Mouse (Mus musculus) right cerebral cortex, postnatal 25 days (tissue): ENCODE data around the gene Clcn6.
"Not testable (repeated sequence)": the region's sequence is repeated elsewhere in the genome, so short reads cannot be mapped to it uniquely, and the experiment has no call there.

Source experiments
- DNase-seq: peaks from one replicate; pipeline ENCODE4 v3.0.0; 2022

The Clcn6 gene

GRCm38 (mm10) chr4:148065702-148066400, 27.2 kb upstream of the Clcn6 start:
- no peak for DNase-seq

DNA sequence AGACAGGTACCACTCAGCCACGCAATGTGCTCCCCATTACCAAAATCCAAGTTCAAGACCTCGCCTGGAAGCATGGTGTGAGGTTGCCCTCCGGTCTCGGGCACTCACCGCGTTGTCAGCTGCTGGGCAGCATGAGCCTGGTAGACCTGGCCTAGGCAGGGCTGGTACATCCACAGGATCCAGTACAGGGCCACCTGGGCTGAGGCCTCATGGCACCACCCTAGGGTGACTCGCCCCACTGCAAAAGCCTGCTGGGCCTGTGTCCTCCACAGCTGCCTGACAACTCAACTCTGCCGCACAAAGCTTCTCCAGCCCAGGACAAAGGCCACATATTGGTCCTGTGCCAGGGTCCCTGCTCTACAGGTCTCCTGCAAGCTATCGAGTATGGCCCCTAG, 22.5 kb upstream of the Clcn6 start:
- no peak for DNase-seq

DNA sequence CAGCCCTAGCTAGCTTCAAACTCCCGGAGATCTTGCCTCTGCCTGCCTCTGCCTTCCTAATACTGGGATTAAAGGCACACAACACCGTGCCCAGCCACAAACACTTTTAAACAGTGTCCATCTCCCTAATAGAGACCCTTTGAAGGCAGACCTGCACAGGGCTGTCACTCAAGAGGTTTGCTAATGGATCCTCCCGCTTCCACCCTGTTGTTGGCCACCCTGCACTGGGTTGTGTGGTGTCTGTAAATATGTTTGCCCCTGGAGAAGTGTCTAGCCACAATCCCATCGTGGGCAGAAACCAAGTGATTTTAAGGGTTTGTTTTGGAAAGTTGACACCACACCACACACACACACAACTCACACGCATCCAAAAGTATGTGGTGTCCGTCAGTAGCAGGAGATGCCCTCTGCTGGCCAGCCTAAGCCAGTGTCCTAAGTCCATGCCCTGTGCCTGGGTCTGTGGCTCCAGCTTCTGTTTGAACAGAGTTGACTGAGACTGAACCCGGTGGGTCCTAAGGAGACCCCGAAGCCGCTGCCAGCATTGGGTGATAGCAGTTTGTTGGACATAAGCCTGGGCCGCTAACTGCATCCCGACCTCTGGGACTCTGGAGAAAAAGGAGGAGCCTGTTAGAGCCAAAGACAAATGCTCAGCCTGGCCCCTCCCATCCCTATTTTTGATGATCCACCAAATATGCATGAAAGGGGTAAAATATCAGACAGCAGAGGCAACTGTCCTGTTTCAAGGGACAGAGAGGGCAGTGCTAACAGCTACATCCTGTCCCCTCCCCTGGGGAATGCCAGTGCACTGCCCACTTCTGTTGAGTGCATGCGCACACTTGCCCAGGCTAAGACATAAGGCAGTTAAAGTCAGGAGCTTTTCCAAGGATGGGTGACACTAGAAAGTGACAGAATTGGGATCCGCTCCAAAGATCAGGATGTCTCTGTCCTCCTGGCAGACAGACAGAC, 21.8 kb upstream of the Clcn6 start:
- DNase-seq = no peak

GRCm38 (mm10) chr4:148058993-148059392, 20.4 kb upstream of the Clcn6 start:
- peak; percentile 36 for DNase-seq

DNA sequence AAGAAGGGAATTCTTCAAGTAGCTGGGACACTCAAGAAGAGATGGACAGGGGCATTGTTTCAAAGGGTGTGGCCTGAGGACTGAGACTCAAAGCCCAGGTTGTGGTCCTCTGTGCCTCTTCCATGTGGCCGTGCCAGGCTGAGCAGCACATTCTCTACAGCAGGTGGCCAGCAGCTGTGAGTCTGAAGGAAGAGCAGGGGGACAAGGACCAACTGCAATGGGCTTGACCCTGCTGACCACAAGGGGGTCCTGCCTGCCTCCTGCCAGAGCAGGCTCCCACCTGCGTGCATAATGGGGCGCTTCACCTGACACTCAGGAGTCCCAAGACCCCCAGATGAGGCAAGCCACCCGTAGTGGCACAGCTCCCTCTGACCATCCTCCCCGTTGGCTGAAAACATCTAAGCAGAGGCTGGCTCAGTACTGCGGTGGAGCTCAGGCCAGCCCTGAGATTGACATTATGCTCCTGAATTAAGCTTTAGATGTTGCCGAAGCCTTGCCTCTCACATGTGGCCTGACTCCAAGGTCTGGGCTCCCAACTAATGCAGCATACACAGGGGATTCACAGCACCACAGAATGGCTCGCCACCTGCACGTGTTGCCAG, 19.7 kb upstream of the Clcn6 start:
- no peak for DNase-seq

GRCm38 (mm10) chr4:148057661-148058209, 19.1 kb upstream of the Clcn6 start:
- DNase-seq = no peak

DNA sequence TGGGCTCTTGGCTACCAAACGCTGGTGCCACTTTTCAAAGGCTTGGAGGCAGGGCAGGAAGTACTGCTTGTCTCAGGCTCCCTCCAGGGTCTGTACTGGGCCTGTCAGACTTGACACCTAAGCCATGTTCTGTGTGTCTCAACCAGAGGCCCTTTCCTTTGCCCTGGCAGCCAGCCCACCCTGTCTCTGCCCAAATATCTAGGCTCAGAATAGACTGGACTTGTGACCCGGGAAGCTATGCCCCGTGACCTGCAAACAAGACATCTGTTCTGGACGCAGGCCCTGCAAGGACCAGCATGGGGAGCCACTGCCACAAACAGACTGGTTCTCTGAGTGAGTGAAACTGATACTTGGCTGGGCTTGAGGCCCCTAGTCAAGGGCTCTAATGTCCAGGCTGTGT, 18.2 kb upstream of the Clcn6 start:
- DNase-seq = no peak

DNA sequence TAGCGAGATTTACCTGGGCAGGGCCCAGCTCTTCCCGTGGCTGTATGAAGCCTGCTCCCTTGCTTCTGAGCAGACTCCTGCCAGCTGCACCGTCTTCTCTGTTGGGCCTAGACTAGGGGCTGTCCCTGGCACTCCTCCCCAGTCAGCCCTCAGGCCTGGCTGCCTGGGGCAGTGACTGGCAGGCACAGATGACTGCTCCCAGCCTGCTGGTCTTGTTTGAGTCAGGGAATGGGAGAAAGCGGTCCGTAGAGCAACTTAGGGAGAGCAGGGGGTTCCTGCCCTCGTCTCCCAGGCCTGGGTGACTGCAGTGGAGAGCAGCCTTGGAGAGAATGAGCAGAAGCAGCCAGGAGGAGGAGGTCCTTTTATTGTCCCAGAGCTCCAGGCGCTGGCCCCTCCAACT, 17.6 kb upstream of the Clcn6 start:
- DNase-seq = no peak

DNA sequence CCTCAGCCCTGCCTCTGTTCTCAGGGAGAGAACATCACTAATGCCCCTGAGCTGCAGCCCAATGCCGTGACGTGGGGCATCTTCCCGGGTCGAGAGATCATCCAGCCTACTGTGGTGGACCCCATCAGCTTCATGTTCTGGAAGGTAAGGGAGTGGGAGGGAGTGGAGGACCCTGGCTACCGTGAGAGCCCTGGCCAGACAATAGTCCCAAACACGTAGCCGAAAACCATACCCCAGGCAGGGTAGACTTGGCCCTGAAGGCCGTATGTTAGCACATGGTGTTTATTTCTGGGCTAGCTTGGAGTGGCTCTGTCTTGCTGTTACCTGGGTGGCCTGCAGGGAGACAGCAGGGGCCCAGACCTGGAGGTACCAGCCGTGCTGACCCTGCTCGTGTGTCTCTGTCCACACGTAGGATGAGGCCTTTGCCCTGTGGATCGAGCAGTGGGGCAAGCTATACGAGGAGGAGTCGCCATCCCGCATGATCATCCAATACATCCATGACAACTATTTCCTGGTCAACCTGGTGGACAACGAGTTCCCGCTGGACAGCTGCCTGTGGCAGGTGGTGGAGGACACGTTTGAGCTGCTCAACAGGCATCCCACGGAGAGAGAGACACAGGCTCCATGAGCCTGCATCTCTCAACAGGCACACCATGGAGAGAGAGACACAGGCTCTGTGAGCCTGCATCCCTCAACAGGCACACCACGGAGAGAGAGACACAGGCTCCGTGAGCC, 16.5 kb upstream of the Clcn6 start:
- no peak for DNase-seq

DNA sequence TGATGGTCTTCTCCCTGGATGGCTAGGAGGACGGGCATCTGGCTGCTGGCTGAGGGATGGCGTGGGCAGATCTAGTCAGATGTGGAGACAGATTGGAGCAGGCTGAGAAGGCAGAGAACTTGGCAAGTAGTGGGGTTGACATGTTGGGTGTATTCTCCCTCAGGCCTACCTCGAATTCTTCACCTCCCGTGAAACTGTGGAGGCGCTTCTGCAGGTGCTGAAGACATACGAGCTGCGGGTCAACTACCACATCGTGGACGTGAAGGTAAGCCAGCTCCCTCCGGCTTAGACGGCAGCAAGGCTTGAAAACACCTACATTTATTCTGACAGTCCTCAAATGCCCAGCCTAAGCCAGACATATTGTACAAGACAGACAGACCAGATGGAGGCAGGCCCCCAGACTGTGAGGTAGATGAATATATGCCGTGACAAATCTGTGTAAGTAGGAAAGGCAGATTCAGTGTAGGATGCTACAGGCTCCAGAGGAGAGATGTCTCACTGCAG, 14.8 kb upstream of the Clcn6 start:
- peak; percentile 80 for DNase-seq

DNA sequence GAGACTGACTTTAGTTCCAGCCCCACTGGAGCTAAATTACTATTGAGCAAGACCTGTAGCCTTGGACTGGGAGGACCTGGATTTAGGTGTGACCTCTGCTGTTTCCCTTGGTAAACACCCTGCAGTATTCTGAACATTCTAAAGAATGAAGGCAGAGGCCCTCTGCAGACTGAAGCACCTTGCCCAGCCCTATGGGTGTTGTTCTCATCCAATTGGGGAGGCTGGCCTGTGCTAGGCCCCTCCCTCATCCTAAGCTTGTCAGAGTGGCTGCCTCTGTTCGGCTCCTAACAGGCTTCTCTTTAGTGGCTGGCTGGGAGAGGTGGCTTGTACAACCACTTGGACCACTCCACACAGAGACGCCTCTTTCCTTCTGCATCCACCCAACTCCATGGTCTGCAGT, 14.4 kb upstream of the Clcn6 start:
- DNase-seq = no peak

- no peak for DNase-seq
These were observed 13.3 kb upstream of the Clcn6 start for GRCm38 (mm10) chr4:148051886-148052285.

DNA sequence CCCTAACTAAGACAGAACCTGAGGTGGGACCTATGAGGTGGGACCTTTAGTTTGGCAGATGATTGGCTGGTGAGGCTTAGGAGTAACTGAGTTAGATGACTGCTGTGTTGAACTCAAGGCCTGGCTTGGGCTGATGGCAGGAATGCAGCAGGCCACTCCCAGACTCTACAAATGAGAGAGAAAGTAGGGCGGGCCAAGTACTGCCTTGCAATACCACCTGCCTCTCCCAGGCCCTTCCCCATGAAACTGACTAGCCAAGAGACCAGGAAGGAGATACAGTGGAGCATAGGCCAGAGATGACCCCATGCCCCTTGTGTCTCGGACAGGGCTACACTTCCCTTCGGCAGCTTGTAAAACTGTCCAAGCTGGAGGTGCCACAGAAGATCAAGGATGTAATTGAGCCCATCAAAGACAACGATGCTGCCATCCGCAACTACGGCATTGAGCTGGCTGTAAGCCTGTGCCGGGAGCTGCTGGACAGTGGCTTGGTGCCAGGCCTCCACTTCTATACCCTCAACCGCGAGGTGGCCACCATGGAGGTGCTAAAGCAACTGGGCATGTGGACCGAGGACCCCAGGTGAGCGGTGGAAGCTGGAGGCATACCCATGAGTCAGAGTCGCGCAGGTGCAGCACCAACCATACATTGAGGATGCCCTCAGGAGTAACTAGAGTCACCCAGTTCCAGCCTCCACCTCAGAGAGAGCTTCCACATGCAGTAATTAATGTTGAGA, 12.6 kb upstream of the Clcn6 start:
- DNase-seq = no peak

GRCm38 (mm10) chr4:148050396-148050914, 11.8 kb upstream of the Clcn6 start:
- DNase-seq = not testable (repeated sequence)

GRCm38 (mm10) chr4:148046450-148047031, 7.9 kb upstream of the Clcn6 start:
- DNase-seq = no peak

DNA sequence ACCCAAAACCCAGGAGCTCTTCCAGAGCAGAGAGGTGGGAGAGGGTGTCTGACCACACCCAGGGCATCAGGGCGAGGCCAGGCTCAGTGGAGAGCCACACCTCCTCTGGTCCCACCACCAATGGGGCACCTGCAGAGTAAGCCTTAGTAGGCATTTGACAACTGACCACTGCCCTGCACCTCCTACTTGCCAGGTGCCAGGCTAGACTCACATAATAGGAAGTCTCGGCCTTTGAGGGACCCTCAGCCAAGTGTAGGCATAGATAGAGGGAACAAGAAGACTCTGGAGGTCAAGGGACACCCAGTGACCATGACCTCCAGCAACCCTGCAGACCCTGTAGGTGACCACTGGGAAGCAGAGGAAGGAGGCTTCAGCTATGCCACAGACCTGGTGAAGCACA, 5.5 kb upstream of the Clcn6 start:
- no peak for DNase-seq

DNA sequence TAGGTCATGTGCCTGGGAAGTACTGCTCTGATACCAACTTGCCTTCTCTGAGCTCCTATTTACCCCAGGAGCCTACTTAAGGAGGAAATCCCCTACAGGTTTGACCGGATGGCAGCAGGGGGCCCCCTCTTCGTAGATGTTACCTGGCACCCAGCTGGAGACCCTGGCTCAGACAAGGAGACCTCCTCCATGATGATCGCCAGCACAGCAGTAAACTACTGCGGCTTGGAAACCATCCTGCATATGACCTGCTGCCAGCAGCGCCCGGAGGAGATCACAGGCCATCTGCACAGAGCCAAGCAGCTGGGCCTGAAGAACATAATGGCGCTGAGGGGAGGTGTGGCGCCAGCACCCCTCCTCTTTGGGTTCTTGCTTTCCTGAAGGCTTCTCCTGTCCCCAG, 4.7 kb upstream of the Clcn6 start:
- not testable (repeated sequence) for DNase-seq

DNA sequence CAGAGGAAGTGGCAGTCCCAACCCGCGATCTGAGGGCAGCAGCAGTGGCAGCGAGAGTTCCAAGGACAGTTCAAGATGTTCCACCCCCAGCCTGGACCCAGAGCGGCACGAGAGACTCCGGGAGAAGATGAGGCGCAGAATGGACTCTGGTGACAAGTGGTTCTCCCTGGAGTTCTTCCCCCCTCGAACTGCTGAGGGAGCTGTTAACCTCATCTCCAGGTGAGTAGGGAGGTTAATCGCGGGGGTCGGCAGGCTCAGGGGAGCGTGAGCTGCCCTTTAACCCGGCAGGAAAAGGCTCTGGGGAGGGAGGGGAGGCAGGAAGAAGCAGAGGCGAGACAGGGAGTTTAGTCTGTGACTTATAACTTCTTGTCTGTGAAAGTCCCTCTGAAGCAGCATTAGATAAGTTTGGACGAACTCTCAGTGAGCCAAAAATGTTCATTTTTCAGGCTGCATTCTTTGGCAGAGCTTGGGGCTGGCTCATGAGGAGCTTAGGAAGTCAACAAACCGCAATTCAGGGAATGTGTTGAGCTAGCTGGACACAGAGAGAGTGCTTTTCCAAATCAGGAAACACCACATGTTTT, 3.1 kb upstream of the Clcn6 start:
- peak; percentile 30 for DNase-seq

GRCm38 (mm10) chr4:148040933-148041610, 2.5 kb upstream of the Clcn6 start:
- peak; percentile 41 for DNase-seq
